ENCODE assay signal across 26 mouse cellular contexts in the genomic region with DNA sequence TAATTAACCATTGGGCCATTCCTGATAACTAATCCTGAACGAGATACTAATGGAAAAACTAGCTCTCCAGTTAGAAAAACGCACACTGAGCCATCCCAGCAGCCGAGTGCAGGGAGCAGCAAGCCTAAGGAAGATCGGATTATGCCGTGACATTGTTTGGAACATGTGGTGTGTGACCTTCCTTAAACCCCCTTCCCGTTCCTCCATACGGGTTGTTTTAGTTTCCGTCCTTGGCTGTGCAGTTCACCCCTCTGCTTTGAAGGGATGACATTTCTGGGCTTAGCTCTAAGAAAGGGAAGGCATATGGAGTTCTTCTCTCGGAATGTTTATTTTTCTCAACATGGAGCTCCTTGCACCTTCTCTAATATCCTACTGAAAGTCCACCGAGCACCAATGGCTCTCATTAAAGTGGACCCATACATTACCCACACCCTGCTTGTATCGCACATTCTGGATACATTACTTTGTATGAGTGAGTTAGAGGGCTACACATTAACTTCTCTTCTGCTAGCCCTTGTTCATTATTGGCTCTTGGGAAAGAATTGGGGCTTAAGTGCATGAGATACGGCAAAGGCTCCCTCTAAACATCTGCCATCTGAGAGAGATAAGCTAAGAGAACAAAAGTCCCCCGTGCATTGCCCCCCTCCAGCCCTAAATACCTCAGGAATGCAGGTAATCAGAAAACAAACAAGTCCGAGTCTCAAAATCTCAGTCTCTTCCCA. TPM values are rescaled to one million over a fixed set of nuclear protein-coding genes. Genes with fewer than 3 reads are reported as not detected.
DNase-seq lines count a peak whose midpoint lies in the region; ATAC-seq and TF ChIP-seq lines count a peak whose summit lies in the region.
"Had no signal": no experiment of that assay in that cellular context is flagged by ENCODE, and none has a peak within 500 bp of the region (broad histone marks: within the 10 kb centered on the region; RNA-seq: fewer than 3 reads in every experiment).

No protein-coding gene starts in this region.

- no peak for DNase-seq in kidney, postnatal 36 days
- DNase-seq in embryo, embryonic 11 days, result peak; percentile 64
- peak; percentile 49 for DNase-seq in mesoderm, embryonic 11.5 days (ENCODE audit: low read depth, low spot score)
- DNase-seq in cerebellum, adult 2 months, result no peak
- DNase-seq in forebrain, postnatal 0 days, result no peak
- DNase-seq: cerebellum, adult 18-20 months; gastrocnemius, postnatal 25 days; heart, adult 2 months; heart, postnatal 36 days; kidney, postnatal 10 days; liver, embryonic 13.5 days; right cerebral cortex, postnatal 25 days had no signal

- H3K4me1 ChIP-seq in kidney, embryonic 16.5 days (ENCODE audit: insufficient read depth, low read length), result peaks cover 25% of the 10 kb centered on the region
- H3K4me1 ChIP-seq in embryonic facial prominence, embryonic 12.5 days, result 0 out of 2 replicates have a peak, but pooled peaks cover 11% of the 10 kb centered on the region
- H3K4me1 ChIP-seq in cerebellum, adult 2 months (ENCODE audit: control insufficient read depth, insufficient read depth, low read length), result no peaks in the 10 kb centered on the region
- no peaks in the 10 kb centered on the region for H3K4me1 ChIP-seq in forebrain, postnatal 0 days (ENCODE audit: insufficient read depth)
- H3K4me1 ChIP-seq: forebrain, embryonic 13.5 days; hindbrain, embryonic 15.5 days; liver, embryonic 13.5 days had no signal

- no peak for TF ChIP-seq POLR2A in cerebellum, adult 2 months (IDR thresholded peaks at IDR 0.05; ENCODE audit: borderline replicate concordance, insufficient read depth, low read length)

- H3K27me3 ChIP-seq in kidney, embryonic 16.5 days (ENCODE audit: insufficient read depth, low read length), result no peaks in the 10 kb centered on the region
- H3K27me3 ChIP-seq in embryonic facial prominence, embryonic 12.5 days, result no peaks in the 10 kb centered on the region
- H3K27me3 ChIP-seq in cerebellum, adult 2 months (ENCODE audit: control insufficient read depth, insufficient read depth, low read length), result no peaks in the 10 kb centered on the region
- H3K27me3 ChIP-seq in forebrain, postnatal 0 days (ENCODE audit: insufficient read depth, low read length), result no peaks in the 10 kb centered on the region
- H3K27me3 ChIP-seq: forebrain, embryonic 13.5 days; hindbrain, embryonic 15.5 days; liver, embryonic 13.5 days; lung, embryonic 15.5 days had no signal

- peak overlapping the region; percentile 66 for H3K27ac ChIP-seq in kidney, embryonic 16.5 days (ENCODE audit: low read length)
- H3K27ac ChIP-seq in embryonic facial prominence, embryonic 12.5 days, result 0 out of 2 replicates have a peak overlapping the region, but pooled peaks have one; percentile 23
- no peak overlapping the region for H3K27ac ChIP-seq in cerebellum, adult 2 months (ENCODE audit: insufficient read depth, low read length)
- no peak overlapping the region for H3K27ac ChIP-seq in forebrain, postnatal 0 days (ENCODE audit: low read depth, low read length)
- H3K27ac ChIP-seq: forebrain, embryonic 13.5 days; heart, adult 2 months; hindbrain, embryonic 15.5 days; limb, embryonic 10.5 days; liver, embryonic 13.5 days; lung, embryonic 15.5 days; macrophage had no signal

- no peak overlapping the region for H3K9ac ChIP-seq in kidney, embryonic 16.5 days (replicated peaks; ENCODE audit: low read length)
- H3K9ac ChIP-seq in embryonic facial prominence, embryonic 12.5 days, result no peak overlapping the region
- H3K9ac ChIP-seq in forebrain, postnatal 0 days, result no peak overlapping the region
- H3K9ac ChIP-seq: forebrain, embryonic 13.5 days; hindbrain, embryonic 15.5 days; liver, embryonic 13.5 days; lung, embryonic 15.5 days had no signal

- no peak for TF ChIP-seq CTCF in cerebellum, adult 2 months (IDR thresholded peaks at IDR 0.05; ENCODE audit: borderline replicate concordance, insufficient read depth, low read depth, low read length)
- TF ChIP-seq CTCF in forebrain, postnatal 0 days (IDR thresholded peaks at IDR 0.05; ENCODE audit: low read depth), result no peak

- no peaks in the 10 kb centered on the region for H3K36me3 ChIP-seq in kidney, embryonic 16.5 days (ENCODE audit: insufficient read depth, low read length)
- no peaks in the 10 kb centered on the region for H3K36me3 ChIP-seq in embryonic facial prominence, embryonic 12.5 days
- H3K36me3 ChIP-seq in forebrain, postnatal 0 days (ENCODE audit: insufficient read depth), result no peaks in the 10 kb centered on the region
- H3K36me3 ChIP-seq: hindbrain, embryonic 15.5 days; limb, embryonic 10.5 days; liver, embryonic 13.5 days; lung, embryonic 15.5 days had no signal

- 15% methylated on average over 14 of the region's 14 CpGs for WGBS in kidney, embryonic 16.5 days
- WGBS in embryonic facial prominence, embryonic 12.5 days, result 20% methylated on average over 14 of the region's 14 CpGs
- 70% methylated on average over 14 of the region's 14 CpGs for WGBS in cerebellum, adult 2 months
- WGBS in forebrain, postnatal 0 days, result 65% methylated on average over 14 of the region's 14 CpGs

- no peaks in the 10 kb centered on the region for H3K9me3 ChIP-seq in kidney, embryonic 16.5 days (ENCODE audit: low read length)
- H3K9me3 ChIP-seq in embryonic facial prominence, embryonic 12.5 days, result no peaks in the 10 kb centered on the region
- no peaks in the 10 kb centered on the region for H3K9me3 ChIP-seq in forebrain, postnatal 0 days (ENCODE audit: low read length)
- H3K9me3 ChIP-seq: forebrain, embryonic 13.5 days; hindbrain, embryonic 15.5 days; limb, embryonic 10.5 days; lung, embryonic 15.5 days had no signal

- ATAC-seq in kidney, embryonic 16.5 days (ENCODE audit: low FRiP score, low TSS enrichment), result peak; percentile 76
- ATAC-seq in embryonic facial prominence, embryonic 12.5 days (ENCODE audit: insufficient number of reproducible peaks, insufficient read depth, low FRiP score, low TSS enrichment), result no peak
- no peak for ATAC-seq in forebrain, postnatal 0 days
- ATAC-seq: forebrain, embryonic 13.5 days had no signal

- H3K4me2 ChIP-seq in kidney, embryonic 16.5 days (replicated peaks; ENCODE audit: low read depth, low read length), result peak overlapping the region; percentile 39
- H3K4me2 ChIP-seq in embryonic facial prominence, embryonic 12.5 days (replicated peaks), result no peak overlapping the region
- no peak overlapping the region for H3K4me2 ChIP-seq in forebrain, postnatal 0 days (ENCODE audit: low read depth)
- H3K4me2 ChIP-seq: forebrain, embryonic 13.5 days; hindbrain, embryonic 15.5 days; liver, embryonic 13.5 days; lung, embryonic 15.5 days had no signal

- H3K4me3 ChIP-seq in kidney, embryonic 16.5 days (ENCODE audit: low read length), result no peak overlapping the region
- H3K4me3 ChIP-seq in embryonic facial prominence, embryonic 12.5 days, result no peak overlapping the region
- no peak overlapping the region for H3K4me3 ChIP-seq in cerebellum, adult 2 months (replicated peaks; ENCODE audit: insufficient read depth, low read depth, low read length)
- H3K4me3 ChIP-seq in forebrain, postnatal 0 days (ENCODE audit: low read depth, low read length), result no peak overlapping the region
- H3K4me3 ChIP-seq: forebrain, embryonic 13.5 days; heart, adult 2 months; hindbrain, embryonic 15.5 days; limb, embryonic 10.5 days; liver, embryonic 13.5 days; lung, embryonic 15.5 days had no signal

RNA-seq across cellular contexts. Expression of a gene that starts 11.9 kb away (rescaled TPM):
- polyA plus RNA-seq in kidney, embryonic 16.5 days (2015; fragmentation: Nextera tagmentation; extraction: Ambion mirVana), result 45.6 and 50.7 TPM in 2 replicates
- 8.0 and 8.6 TPM in 2 replicates for polyA plus RNA-seq in embryonic facial prominence, embryonic 12.5 days (2016; fragmentation: Nextera tagmentation; extraction: Ambion mirVana)
- 1.9 TPM in 2 replicates for polyA plus RNA-seq in cerebellum, adult 2 months (2012; rRNA removed)
- total RNA-seq in forebrain, postnatal 0 days (2014; rRNA removed), result 9.6 and 21.2 TPM in 2 replicates
- 1.8 and 2.9 TPM in 2 replicates for polyA plus RNA-seq in forebrain, postnatal 0 days (2015; fragmentation: Nextera tagmentation; extraction: Ambion mirVana)
- total RNA-seq: common myeloid progenitor, adult 5-6 weeks; neutrophil, adult 5-6 weeks had no signal
- polyA plus RNA-seq: C2C12, macrophage had no signal

RNA-seq across cellular contexts. Expression of a gene that starts 52.7 kb away (rescaled TPM):
- polyA plus RNA-seq in kidney, embryonic 16.5 days (2015; fragmentation: Nextera tagmentation; extraction: Ambion mirVana), result not detected in 2 replicates
- polyA plus RNA-seq in embryonic facial prominence, embryonic 12.5 days (2016; fragmentation: Nextera tagmentation; extraction: Ambion mirVana), result 0.15 TPM in 1 of 2 replicates, not detected in the other
- not detected in 2 replicates for polyA plus RNA-seq in cerebellum, adult 2 months (2012; rRNA removed)
- total RNA-seq in forebrain, postnatal 0 days (2014; rRNA removed), result not detected in 2 replicates
- not detected in 2 replicates for polyA plus RNA-seq in forebrain, postnatal 0 days (2015; fragmentation: Nextera tagmentation; extraction: Ambion mirVana)
- total RNA-seq: common myeloid progenitor, adult 5-6 weeks; layer of hippocampus, adult 8-10 months; left cerebral cortex, adult 18-20 months; midbrain, postnatal 0 days; neutrophil, adult 5-6 weeks had no signal
- polyA plus RNA-seq: forebrain, embryonic 13.5 days; hindbrain, embryonic 15.5 days; limb, embryonic 10.5 days; liver, embryonic 13.5 days; lung, embryonic 15.5 days; macrophage; midbrain, postnatal 0 days; spleen, adult 2 months had no signal

Comparison
In these comparisons a context has a peak if more than half of its experiments do, and no peak if none do; other contexts are left out.
1. H3K27ac ChIP-seq: peak in kidney, embryonic 16.5 days (single experiment) and embryonic facial prominence, embryonic 12.5 days (single experiment); none in cerebellum, adult 2 months (single experiment) and forebrain, postnatal 0 days (single experiment).
2. DNase-seq: peak in embryo, embryonic 11 days (single experiment) and mesoderm, embryonic 11.5 days (single experiment); none in kidney, postnatal 36 days (0 of 2), cerebellum, adult 2 months (0 of 2) and forebrain, postnatal 0 days (single experiment).